Mouse (Mus musculus): Measurements from ENCODE around the gene H1foo. TPM values are rescaled to one million over a fixed set of nuclear protein-coding genes. Genes with fewer than 3 reads are reported as not detected.

Gene H1foo
- not detected in 2 replicates for polyA plus RNA-seq (2016; fragmentation: Nextera tagmentation; extraction: Ambion mirVana)

DNA sequence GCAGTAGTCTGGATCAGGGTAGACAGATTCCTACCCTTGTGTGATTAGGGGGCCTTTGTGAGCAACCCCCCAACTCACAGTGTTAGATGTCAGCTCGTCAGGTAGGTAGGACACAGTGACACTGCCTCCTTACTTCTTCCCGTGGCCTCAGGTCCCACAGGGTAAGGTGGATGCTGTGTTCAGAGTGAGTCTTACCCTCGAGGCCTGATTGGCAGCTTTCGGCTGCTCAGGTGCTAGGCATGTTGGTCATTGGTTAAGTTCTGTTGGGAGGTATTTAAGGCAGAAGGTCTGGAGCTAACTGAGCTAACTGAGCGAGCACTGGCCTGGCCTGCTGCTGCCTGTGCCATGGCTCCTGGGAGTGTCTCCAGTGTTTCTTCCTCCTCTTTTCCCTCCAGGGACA is at the start of gene H1foo:
H1foo (plus strand) TSS at position 301 of the 400 bp plus-strand sequence.
- 85% methylated on average over 5 of the region's 5 CpGs for WGBS
- Histone ChIP-seq H3K4me3 (no peak within 1 kb of the TSS), H3K9me3 (no peaks in the 10 kb centered on the region), H3K27me3 (ENCODE audit: insufficient read depth, poor library complexity, severe bottlenecking) (peaks cover 4% of the 10 kb centered on the region; the same call in 1 of the 2 replicates), H3K27ac (peak within 1 kb of the TSS; percentile 56), H3K4me1 (peaks cover 66% of the 10 kb centered on the region), H3K36me3 (no peaks in the 10 kb centered on the region)
- DNase-seq (ENCODE audit: low spot score): no peak

DNA sequence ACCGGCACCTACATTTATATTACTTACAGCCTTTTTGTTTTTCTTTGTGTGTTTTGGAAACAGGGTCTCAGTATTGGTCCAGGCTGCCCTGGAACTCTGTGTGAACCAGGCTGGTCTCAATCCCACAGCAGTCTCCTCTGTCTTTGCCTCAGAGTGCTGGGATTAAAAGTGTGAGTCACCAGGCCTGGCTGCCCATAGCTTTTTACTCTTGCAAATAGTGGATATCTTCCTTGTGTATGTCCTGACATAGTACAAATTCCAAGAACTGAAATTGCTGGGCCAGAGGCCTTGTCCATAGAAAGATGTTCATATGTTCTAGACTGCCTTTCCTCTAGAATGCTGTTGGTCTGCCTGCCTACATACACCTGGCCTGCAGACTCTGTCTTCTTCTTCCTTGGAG is 48.4 kb upstream of the H1foo start:
- no peaks in the 10 kb centered on the region for H3K9me3 ChIP-seq
- peaks cover 42% of the 10 kb centered on the region for H3K4me1 ChIP-seq
- H3K27ac ChIP-seq: no peak overlapping the region
- peaks cover 22% of the 10 kb centered on the region for H3K36me3 ChIP-seq
- DNase-seq (ENCODE audit: low spot score): no peak
- WGBS: 84% methylated on average over 1 of the region's 1 CpGs
- H3K4me3 ChIP-seq: no peak overlapping the region
- no peaks in the 10 kb centered on the region for H3K27me3 ChIP-seq (ENCODE audit: insufficient read depth, poor library complexity, severe bottlenecking)

DNA sequence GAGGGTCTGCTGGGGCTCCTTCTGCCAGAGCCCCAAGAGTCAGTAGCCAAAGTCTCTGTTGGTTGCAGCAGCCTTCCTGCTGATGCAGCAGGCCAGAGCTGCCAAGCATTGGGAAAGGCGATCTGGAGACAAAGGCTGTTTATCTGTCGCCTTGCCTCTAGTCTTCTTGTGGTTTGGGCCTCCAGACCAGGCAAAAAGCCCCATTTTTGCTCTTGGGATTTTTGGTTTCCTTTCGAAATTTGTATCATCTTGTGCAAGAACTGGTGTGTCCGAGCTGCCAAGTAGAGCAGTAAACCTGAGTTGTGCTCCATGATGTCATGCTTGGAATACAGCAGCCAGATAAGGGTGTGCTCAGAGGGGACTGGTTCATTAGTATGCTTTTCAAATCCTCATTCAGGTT is 47.6 kb upstream of the H1foo start:
- Histone ChIP-seq H3K9me3 (no peaks in the 10 kb centered on the region), H3K27me3 (ENCODE audit: insufficient read depth, poor library complexity, severe bottlenecking) (no peaks in the 10 kb centered on the region), H3K4me3 (no peak overlapping the region), H3K4me1 (peaks cover 46% of the 10 kb centered on the region), H3K27ac (peak overlapping the region; percentile 9), H3K36me3 (peaks cover 22% of the 10 kb centered on the region)
- DNase-seq (ENCODE audit: low spot score): no peak
- WGBS: 55% methylated on average over 4 of the region's 4 CpGs

DNA sequence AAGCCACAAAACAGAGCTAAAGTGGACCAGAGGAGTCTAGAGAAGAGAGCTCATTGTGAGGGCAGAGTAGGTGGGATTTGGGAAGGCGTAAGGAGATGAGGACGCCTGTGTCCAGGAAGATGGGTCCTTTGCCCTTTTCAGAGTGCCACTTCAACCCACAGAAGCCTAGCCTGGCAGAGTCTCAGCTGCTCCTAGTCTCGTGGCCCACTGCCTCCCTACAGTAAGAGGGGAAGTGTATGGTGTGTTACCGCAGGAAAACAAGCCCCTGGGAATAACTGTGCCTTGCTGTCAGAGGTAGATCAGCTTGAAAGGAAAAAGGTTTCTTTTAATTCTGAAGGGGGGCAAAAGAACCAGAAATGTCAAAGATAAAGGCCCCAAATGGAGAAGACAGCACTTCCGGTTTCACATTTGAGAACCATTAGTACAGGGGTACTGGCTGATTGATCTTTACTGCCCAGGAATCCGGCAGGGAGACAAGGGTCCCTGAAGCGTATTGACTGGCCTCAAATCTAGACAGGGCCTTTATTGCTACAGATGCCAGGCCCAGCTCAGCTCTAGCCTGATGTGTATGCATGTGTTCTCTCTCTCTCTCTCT is 46.7 kb upstream of the H1foo start:
- no peak for DNase-seq (ENCODE audit: low spot score)
- H3K27ac ChIP-seq: peak overlapping the region; percentile 52; the same call in 1 of the 2 replicates
- H3K27me3 ChIP-seq (ENCODE audit: insufficient read depth, poor library complexity, severe bottlenecking): no peaks in the 10 kb centered on the region
- H3K9me3 ChIP-seq: no peaks in the 10 kb centered on the region
- peaks cover 18% of the 10 kb centered on the region; the same call in 1 of the 2 replicates for H3K36me3 ChIP-seq
- peaks cover 47% of the 10 kb centered on the region for H3K4me1 ChIP-seq
- WGBS: 75% methylated on average over 7 of the region's 7 CpGs
- no peak overlapping the region for H3K4me3 ChIP-seq

DNA sequence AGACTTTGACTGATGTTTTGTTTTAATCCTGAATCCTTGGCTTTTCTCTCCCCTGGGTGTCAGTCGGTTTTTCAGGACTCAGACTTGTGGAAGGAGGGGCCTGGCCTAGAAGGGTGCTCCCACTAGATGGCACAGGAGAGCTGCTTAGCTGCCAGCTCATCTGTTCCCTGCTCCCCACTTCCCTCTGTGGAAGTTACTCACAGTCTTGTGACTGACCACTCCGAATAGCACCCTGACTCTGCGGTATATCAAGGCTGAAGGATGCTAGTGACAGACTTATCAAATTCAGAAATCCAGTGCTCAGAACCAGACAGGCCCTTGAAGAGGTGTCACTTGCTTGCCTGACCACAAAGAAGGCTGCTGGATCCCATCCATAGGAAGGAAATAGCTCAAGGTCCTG is 43.7 kb upstream of the H1foo start:
- H3K27me3 ChIP-seq (ENCODE audit: insufficient read depth, poor library complexity, severe bottlenecking): no peaks in the 10 kb centered on the region
- H3K27ac ChIP-seq: peak overlapping the region; percentile 14; the same call in 1 of the 2 replicates
- H3K9me3 ChIP-seq: no peaks in the 10 kb centered on the region
- H3K4me1 ChIP-seq: peaks cover 53% of the 10 kb centered on the region
- WGBS: 7% methylated on average over 3 of the region's 3 CpGs
- peaks cover 7% of the 10 kb centered on the region; the same call in 1 of the 2 replicates for H3K36me3 ChIP-seq
- no peak overlapping the region for H3K4me3 ChIP-seq
- DNase-seq (ENCODE audit: low spot score): no peak

DNA sequence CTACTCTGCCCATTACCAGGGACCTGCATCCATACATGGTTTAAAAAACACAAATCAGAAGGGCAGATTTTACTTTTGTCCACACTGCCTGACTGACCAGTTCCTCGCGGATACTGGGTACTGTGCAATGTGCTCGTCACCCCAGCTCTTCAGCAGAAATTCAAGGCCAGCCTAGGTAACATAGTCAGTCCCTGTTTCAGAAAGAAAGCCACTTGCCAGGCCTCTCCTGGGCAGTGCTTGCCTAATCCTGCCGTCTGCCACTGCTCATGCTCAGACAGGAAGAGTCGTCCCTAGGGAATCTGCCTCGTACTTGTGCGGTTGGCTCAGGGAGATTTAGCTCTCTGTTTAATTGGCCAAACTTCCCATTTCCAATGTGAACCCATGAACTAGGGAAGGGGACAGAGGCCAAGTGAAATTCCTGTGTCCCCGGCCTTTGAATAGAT is 43.2 kb upstream of the H1foo start:
- no peak for DNase-seq (ENCODE audit: low spot score)
- 70% methylated on average over 8 of the region's 8 CpGs for WGBS
- Histone ChIP-seq H3K27me3 (ENCODE audit: insufficient read depth, poor library complexity, severe bottlenecking) (no peaks in the 10 kb centered on the region), H3K27ac (peak overlapping the region; percentile 14; the same call in 1 of the 2 replicates), H3K4me1 (peaks cover 53% of the 10 kb centered on the region), H3K36me3 (peaks cover 9% of the 10 kb centered on the region; the same call in 1 of the 2 replicates), H3K9me3 (no peaks in the 10 kb centered on the region), H3K4me3 (no peak overlapping the region)

DNA sequence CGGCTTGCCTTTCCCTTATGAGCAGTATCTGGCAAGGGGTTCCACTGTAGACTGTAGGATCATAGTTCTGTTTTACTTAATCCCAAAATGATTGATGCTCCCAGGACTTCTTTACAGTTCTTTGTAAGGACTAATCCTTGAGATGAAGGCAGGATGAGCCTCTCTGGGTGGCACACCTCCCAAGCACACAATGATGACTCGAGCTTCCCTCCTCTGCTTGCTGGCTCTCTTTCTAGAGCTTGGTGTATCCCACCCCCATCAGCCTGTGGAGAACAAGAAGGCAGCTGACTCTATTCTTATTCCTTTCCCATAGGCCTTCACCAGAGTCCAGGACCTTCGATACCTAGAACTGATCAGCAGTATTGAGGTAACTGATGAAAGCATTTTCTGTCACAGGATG is 42.2 kb upstream of the H1foo start:
- H3K27me3 ChIP-seq (ENCODE audit: insufficient read depth, poor library complexity, severe bottlenecking): no peaks in the 10 kb centered on the region
- peaks cover 49% of the 10 kb centered on the region for H3K4me1 ChIP-seq
- DNase-seq (ENCODE audit: low spot score): no peak
- H3K4me3 ChIP-seq: no peak overlapping the region
- peaks cover 18% of the 10 kb centered on the region; the same call in 1 of the 2 replicates for H3K36me3 ChIP-seq
- WGBS: 81% methylated on average over 3 of the region's 3 CpGs
- peak overlapping the region; percentile 14; the same call in 1 of the 2 replicates for H3K27ac ChIP-seq
- no peaks in the 10 kb centered on the region for H3K9me3 ChIP-seq

DNA sequence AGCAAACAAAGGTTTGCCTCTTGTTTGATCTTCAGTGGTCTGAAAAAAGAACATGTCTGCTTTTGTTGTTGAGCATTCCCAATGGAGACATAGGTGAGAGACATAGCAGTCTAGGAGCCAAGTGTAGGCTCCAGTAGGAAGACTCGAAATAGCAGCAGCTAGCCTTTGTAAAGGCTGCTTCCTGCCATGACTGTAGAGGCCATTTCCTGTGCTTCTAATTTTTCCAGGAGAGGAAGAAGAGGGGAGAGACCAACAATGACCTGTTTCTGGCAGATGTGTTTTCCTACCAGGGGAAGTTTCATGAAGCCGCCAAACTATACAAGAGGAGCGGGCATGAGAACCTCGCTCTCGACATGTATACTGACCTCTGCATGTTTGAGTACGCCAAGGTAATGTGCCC is 39.2 kb upstream of the H1foo start:
- Histone ChIP-seq H3K9me3 (no peaks in the 10 kb centered on the region), H3K27ac (peak overlapping the region; percentile 56), H3K27me3 (ENCODE audit: insufficient read depth, poor library complexity, severe bottlenecking) (no peaks in the 10 kb centered on the region), H3K4me3 (no peak overlapping the region), H3K4me1 (peaks cover 59% of the 10 kb centered on the region), H3K36me3 (peaks cover 11% of the 10 kb centered on the region; the same call in 1 of the 2 replicates)
- 67% methylated on average over 6 of the region's 6 CpGs for WGBS
- no peak for DNase-seq (ENCODE audit: low spot score)

DNA sequence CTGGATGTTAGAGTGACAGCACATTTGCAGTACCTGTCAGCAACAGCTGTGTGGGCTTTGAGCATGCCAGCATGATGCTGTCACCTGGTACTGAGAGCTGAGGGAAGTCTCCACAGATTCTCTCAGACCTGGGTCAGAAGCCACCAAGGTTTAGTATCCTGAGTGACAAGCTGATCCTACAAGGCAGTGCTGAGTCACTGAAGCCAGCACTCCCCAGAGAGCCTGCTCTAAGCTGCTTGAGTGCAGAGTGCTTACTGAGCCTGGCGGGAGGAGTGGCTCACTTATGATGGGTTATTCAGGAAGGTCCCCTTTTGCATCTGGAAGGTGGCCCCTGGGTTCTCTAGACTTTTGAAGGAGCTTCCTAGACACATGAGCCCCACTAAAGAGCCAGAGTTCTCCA is 38.3 kb upstream of the H1foo start:
- Histone ChIP-seq H3K4me3 (no peak overlapping the region), H3K36me3 (peaks cover 11% of the 10 kb centered on the region; the same call in 1 of the 2 replicates), H3K27me3 (ENCODE audit: insufficient read depth, poor library complexity, severe bottlenecking) (no peaks in the 10 kb centered on the region), H3K27ac (peak overlapping the region; percentile 31; the same call in 1 of the 2 replicates), H3K4me1 (peaks cover 59% of the 10 kb centered on the region), H3K9me3 (no peaks in the 10 kb centered on the region)
- 68% methylated on average over 1 of the region's 1 CpGs for WGBS
- no peak for DNase-seq (ENCODE audit: low spot score)

DNA sequence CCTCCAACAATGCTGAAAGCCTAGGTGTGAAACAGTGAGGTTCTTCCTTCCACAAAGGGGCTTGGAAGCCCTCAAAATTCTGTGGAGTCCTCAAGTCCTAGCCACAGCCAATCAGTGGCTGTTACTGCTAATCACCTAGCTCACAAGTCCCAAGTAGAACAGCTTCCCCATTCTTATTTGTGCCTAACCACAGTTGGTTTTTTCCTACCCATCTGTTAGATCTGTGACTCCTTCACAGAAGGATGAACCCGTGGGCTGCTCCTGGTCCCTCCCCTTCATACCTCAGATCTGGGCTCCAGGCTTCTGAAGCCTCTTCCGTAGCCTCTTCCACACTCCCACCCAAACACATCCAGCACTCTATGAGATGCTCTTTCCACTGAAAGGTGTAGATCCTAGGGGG is 37.9 kb upstream of the H1foo start:
- peaks cover 59% of the 10 kb centered on the region for H3K4me1 ChIP-seq
- H3K36me3 ChIP-seq: peaks cover 11% of the 10 kb centered on the region; the same call in 1 of the 2 replicates
- H3K27ac ChIP-seq: peak overlapping the region; percentile 31; the same call in 1 of the 2 replicates
- H3K4me3 ChIP-seq: no peak overlapping the region
- no peaks in the 10 kb centered on the region for H3K9me3 ChIP-seq
- no peak for DNase-seq (ENCODE audit: low spot score)
- WGBS: 73% methylated on average over 2 of the region's 2 CpGs
- no peaks in the 10 kb centered on the region for H3K27me3 ChIP-seq (ENCODE audit: insufficient read depth, poor library complexity, severe bottlenecking)

DNA sequence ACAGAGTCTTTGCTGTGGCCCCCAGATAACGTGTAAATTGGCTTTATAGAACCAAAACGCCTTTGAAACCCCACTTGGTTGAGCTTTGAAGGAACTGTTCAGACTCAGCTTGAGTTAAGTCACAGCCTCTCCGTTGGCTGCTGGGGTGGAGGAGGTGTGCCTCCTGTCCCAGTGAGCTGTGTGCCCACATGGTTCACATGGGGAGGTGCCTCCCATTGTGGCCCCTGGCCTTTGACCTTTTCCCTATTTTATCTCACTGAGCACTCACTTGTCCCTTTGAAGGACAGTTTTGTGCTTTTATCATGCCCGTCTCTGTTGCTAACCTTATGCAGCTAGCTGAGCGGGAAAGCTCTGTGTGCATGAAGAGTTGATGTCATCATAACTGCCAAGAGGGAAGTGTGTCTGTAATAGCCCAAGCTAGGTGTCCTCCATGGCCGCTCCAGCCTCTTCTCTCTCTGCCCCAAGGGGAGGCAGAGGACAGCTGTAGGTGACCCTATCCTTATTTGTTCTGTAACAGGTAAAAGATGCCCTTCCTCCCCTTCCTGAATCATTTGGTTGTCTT is 36.2 kb upstream of the H1foo start:
- no peak overlapping the region for H3K4me3 ChIP-seq
- H3K9me3 ChIP-seq: no peaks in the 10 kb centered on the region
- H3K36me3 ChIP-seq: peaks cover 11% of the 10 kb centered on the region; the same call in 1 of the 2 replicates
- peaks cover 68% of the 10 kb centered on the region for H3K4me1 ChIP-seq
- no peak for DNase-seq (ENCODE audit: low spot score)
- H3K27me3 ChIP-seq (ENCODE audit: insufficient read depth, poor library complexity, severe bottlenecking): no peaks in the 10 kb centered on the region
- H3K27ac ChIP-seq: peak overlapping the region; percentile 75
- 30% methylated on average over 6 of the region's 6 CpGs for WGBS

DNA sequence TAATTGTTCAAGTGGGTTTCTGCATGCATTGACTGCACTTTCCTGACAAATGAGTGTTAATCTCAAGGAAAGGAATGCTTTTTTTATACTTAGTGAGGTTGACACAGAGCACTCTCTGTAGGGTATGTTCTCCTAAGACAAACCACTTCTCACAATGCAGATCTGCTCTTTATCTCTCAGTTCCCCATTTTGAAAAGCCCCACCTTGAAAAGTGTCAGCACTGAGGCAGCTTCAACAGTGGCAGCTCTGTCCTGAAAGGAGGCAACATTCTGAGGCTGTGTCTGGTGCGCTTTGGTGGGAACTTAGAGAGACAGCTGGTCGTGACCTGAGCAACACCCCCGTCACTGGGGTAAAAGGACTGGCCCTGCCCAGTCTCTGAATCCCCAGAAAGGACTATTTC is 35.7 kb upstream of the H1foo start:
- Histone ChIP-seq H3K27me3 (ENCODE audit: insufficient read depth, poor library complexity, severe bottlenecking) (no peaks in the 10 kb centered on the region), H3K4me1 (peaks cover 73% of the 10 kb centered on the region), H3K36me3 (peaks cover 11% of the 10 kb centered on the region; the same call in 1 of the 2 replicates), H3K9me3 (no peaks in the 10 kb centered on the region), H3K27ac (peak overlapping the region; percentile 75), H3K4me3 (no peak overlapping the region)
- WGBS: 37% methylated on average over 3 of the region's 3 CpGs
- no peak for DNase-seq (ENCODE audit: low spot score)

DNA sequence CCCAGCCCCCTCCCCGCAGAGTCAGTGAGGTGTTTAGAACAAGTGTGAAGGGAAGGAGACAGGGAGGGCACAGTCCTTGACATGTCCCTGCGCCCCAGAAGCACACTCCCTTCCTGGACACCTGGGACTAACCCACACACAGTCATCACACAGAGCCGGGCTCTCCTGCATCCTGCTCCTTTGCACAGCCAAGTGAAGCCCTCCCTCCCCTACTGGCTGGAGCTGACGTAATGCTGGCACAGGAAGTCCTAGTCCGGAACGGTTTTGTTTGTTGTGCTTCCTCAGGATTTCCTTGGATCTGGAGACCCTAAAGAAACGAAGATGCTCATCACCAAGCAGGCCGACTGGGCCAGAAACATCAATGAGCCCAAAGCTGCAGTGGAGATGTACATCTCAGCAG is 34.8 kb upstream of the H1foo start:
- 54% methylated on average over 8 of the region's 8 CpGs for WGBS
- DNase-seq (ENCODE audit: low spot score): no peak
- Histone ChIP-seq H3K27me3 (ENCODE audit: insufficient read depth, poor library complexity, severe bottlenecking) (no peaks in the 10 kb centered on the region), H3K36me3 (peaks cover 11% of the 10 kb centered on the region; the same call in 1 of the 2 replicates), H3K4me3 (no peak overlapping the region), H3K27ac (peak overlapping the region; percentile 75), H3K9me3 (no peaks in the 10 kb centered on the region), H3K4me1 (peaks cover 77% of the 10 kb centered on the region)

Measured in heart, embryonic 10.5 days (tissue).